Mouse (Mus musculus) kidney, embryonic 14.5 days (tissue): Measurements from ENCODE around the gene Eml5. TPM values are rescaled to one million over a fixed set of nuclear protein-coding genes. Genes with fewer than 3 reads are reported as not detected.

Experiments used
- ATAC-seq: fragments of 200-750 bp; cut with Nextera tagmentation; 2 replicates; pipeline ENCODE4 v1.8.0; 2017; ENCODE audit warnings: moderate number of reproducible peaks, mild to moderate bottlenecking, moderate TSS enrichment, moderate library complexity; ENCODE audit not compliant: low FRiP score, low TSS enrichment
- H3K27ac ChIP-seq: fragments of 300-500 bp; sonication (generic); 2 replicates; pipeline ENCODE4 v1.5.1; 2014; ENCODE audit warnings: low read depth, mild to moderate bottlenecking, low read length, moderate library complexity, mixed read lengths
- H3K27me3 ChIP-seq: fragments of 300-500 bp; sonication (generic); 2 replicates; pipeline ENCODE4 v1.6.1; 2014; ENCODE audit warnings: mild to moderate bottlenecking, low read length; ENCODE audit not compliant: control insufficient read depth, insufficient read depth
- H3K36me3 ChIP-seq: fragments of 300-500 bp; sonication (generic); 2 replicates; pipeline ENCODE4 v1.6.1; 2014; ENCODE audit warnings: low read length, mixed read lengths; ENCODE audit not compliant: control insufficient read depth, insufficient read depth
- H3K4me1 ChIP-seq: fragments of 300-500 bp; sonication (generic); 2 replicates; pipeline ENCODE4 v1.6.1; 2014; ENCODE audit warnings: low read length, mixed read lengths; ENCODE audit not compliant: control insufficient read depth, insufficient read depth
- H3K4me2 ChIP-seq: fragments of 300-500 bp; sonication (generic); replicated peaks from 2 replicates; pipeline ENCODE4 v1.6.1; 2014; ENCODE audit warnings: low read depth, mild to moderate bottlenecking, low read length
- H3K4me3 ChIP-seq: fragments of 300-500 bp; sonication (generic); 2 replicates; pipeline ENCODE4 v1.5.1; 2014; ENCODE audit warnings: mild to moderate bottlenecking, low read length
- H3K9ac ChIP-seq: fragments of 300-500 bp; sonication (generic); 2 replicates; pipeline ENCODE4 v1.6.1; 2014; ENCODE audit warnings: low read depth, mild to moderate bottlenecking, low read length, moderate library complexity
- H3K9me3 ChIP-seq: fragments of 300-500 bp; sonication (generic); 2 replicates; pipeline ENCODE4 v1.6.1; 2016; ENCODE audit warnings: low read length; ENCODE audit not compliant: control insufficient read depth
- WGBS: fragments of 180-500 bp; shearing (Covaris S2); extraction: QIAGEN DNeasy Blood & Tissue Kit; methylation state at CpG from one replicate; pipeline ENCODE4 v1.1.7; 2014; 5-methylcytosine and 5-hydroxymethylcytosine counted together
- polyA plus RNA-seq: library from polyadenylated mRNA; unstranded; fragments of >200 nt; fragmentation: Nextera tagmentation; extraction: Ambion mirVana; gene quantifications from 2 replicates; pipeline ENCODE4 v1.2.1, GENCODE M21; 2014

The Eml5 gene
- polyA plus RNA-seq, 1 experiment from 2014 or later, result 3.6 TPM

DNA sequence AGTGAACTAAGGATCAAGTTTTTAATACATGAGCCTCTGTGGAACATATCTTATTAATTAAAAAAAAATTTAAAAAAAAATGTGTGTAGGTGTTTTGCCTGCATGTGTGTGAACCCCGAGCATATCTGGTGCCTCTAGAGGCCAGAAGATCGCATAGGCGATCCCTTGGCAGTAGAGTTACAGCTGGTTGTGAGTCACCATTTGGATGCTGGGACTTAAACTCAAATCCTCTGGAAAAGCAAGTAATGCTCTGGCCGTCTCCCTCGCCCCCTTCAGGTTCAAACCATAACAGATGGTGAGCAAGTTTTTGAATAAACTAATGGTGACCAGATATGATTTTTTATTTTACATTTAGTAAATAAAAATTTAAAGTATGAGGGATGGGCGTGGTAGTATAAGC lies 143.6 kb downstream of the Eml5 start:
- H3K27me3 ChIP-seq, result no peaks in the 10 kb centered on the region
- no peak overlapping the region for H3K4me3 ChIP-seq
- 92% methylated on average over 6 of the region's 6 CpGs for WGBS
- H3K4me1 ChIP-seq, result no peaks in the 10 kb centered on the region
- H3K36me3 ChIP-seq, result peaks cover 80% of the 10 kb centered on the region
- ATAC-seq, result no peak
- H3K9me3 ChIP-seq, result no peaks in the 10 kb centered on the region
- H3K4me2 ChIP-seq, result no peak overlapping the region
- H3K27ac ChIP-seq, result no peak overlapping the region
- H3K9ac ChIP-seq, result no peak overlapping the region

DNA sequence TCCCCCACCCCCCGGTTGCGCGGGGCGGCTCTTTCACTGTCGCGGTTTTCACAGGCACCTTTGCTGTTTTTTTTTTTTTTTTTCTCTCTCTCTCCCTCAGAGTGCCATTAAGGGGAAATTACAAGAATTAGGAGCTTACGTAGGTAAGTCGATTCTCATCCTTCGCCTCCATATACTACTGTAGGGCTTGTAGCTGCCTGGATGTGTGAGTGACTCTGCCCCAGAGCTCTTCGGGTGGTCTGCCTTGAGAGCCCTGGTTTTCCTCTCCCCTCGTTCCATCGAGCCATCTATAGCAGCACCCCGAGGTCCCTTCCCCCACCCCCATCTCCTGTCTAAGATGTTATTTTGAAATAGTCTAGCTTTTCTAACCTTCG lies 153.9 kb downstream of the Eml5 start:
- Histone ChIP-seq H3K9me3 (no peaks in the 10 kb centered on the region), H3K4me1 (peaks cover 10% of the 10 kb centered on the region; the same call in 1 of the 2 replicates), H3K4me2 (peak overlapping the region; percentile 46), H3K9ac (peak overlapping the region; percentile 95), H3K27ac (peak overlapping the region; percentile 85), H3K36me3 (no peaks in the 10 kb centered on the region; the same call in 1 of the 2 replicates), H3K4me3 (peak overlapping the region; percentile 93), H3K27me3 (no peaks in the 10 kb centered on the region)
- ATAC-seq, result no peak
- under 1% methylated on average over 14 of the region's 14 CpGs for WGBS

DNA sequence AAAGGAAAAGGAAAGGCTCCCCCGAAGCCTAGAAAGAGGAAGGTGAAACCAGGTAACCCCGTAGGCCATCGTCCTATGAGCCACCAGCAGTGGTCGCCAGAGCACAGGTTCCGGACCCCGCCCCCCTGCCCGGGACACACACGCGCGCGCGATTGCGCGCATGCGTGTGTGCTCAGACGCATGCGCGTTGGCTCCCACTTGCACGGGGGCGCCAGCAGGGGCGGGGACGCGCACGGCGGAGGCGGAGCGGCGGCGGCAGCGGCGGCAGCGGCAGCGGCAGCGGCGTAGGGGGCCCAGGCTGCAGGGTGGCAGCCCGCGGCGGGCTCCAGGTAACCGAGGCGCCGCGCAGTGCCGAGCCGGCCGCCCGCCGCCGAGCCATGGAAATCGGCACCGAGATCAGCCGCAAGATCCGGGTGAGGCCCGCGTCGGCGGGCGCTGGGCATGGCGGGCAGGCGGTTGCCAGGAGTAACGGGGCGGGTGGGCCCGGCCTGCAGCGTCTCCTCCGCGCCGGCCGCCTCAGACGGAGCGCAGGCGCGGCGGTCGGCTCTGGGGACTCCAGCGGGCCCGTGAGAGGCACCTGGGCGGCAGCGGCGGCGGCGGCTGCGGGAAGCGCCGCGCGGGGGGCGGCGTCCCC lies 154.4 kb downstream of the Eml5 start, which contains the start of gene Zc3h14:
Gene Zc3h14, plus strand, starts transcription at position 219 of the 634 bp plus-strand sequence.
- H3K9me3 ChIP-seq, result no peaks in the 10 kb centered on the region
- H3K9ac ChIP-seq, result peak within 1 kb of the TSS; percentile 95
- WGBS, result under 1% methylated on average over 61 of the region's 87 CpGs
- H3K4me3 ChIP-seq, result peak within 1 kb of the TSS; percentile 93
- H3K4me1 ChIP-seq, result peaks cover 10% of the 10 kb centered on the region; the same call in 1 of the 2 replicates
- ATAC-seq, result peak; percentile 90
- H3K4me2 ChIP-seq, result peak within 1 kb of the TSS; percentile 46
- H3K27ac ChIP-seq, result peak within 1 kb of the TSS; percentile 85
- no peaks in the 10 kb centered on the region for H3K27me3 ChIP-seq
- no peaks in the 10 kb centered on the region; the same call in 1 of the 2 replicates for H3K36me3 ChIP-seq

DNA sequence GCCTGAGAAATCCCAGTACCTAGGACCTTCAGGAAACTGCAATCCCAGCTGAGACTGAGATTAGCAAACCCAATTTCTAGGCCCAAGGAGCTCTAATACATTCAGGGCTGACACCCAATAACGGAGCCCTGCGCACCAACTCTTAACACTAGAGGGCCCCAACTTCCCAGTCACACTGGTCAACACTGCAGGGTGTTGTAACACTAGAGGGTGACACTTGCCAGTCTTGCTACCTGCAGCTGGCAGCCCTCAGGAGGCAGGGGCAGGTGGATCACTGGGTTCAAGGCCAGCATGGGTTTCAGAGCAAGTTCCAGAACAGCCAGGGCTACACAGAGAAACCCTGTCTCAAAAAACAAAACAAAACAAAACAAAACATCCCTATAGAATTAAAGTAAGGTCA lies 155.2 kb downstream of the Eml5 start:
- H3K4me3 ChIP-seq, result no peak overlapping the region
- H3K4me2 ChIP-seq, result no peak overlapping the region
- no peak overlapping the region for H3K9ac ChIP-seq
- 32% methylated on average over 2 of the region's 2 CpGs for WGBS
- H3K27ac ChIP-seq, result no peak overlapping the region
- no peaks in the 10 kb centered on the region; the same call in 1 of the 2 replicates for H3K36me3 ChIP-seq
- H3K4me1 ChIP-seq, result peaks cover 10% of the 10 kb centered on the region; the same call in 1 of the 2 replicates
- no peaks in the 10 kb centered on the region for H3K27me3 ChIP-seq
- peak; percentile 75 for ATAC-seq
- H3K9me3 ChIP-seq, result no peaks in the 10 kb centered on the region

DNA sequence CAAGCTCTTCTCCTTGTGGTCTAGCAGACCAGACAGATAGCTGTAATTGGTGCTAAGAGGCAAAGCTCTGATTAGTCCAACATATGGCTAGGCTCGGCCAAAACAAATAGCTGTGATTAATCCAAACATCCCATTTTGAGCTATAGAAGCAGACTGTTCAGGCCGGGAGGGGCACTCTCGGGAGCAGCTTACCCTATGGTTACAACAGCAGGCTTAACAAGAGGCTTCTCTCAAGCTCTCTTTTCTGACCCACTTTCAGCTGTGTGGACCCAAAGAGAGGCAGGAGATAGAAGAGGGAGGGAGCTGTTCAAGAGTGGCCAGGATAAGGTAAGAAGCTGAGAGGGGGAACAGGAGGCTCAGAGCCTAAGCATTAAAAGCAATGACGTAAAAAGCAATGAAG lies 155.7 kb downstream of the Eml5 start:
- no peak overlapping the region for H3K4me3 ChIP-seq
- WGBS, result 60% methylated on average over 4 of the region's 4 CpGs
- no peak overlapping the region for H3K9ac ChIP-seq
- H3K4me2 ChIP-seq, result no peak overlapping the region
- H3K9me3 ChIP-seq, result no peaks in the 10 kb centered on the region
- H3K27me3 ChIP-seq, result no peaks in the 10 kb centered on the region
- no peak overlapping the region for H3K27ac ChIP-seq
- H3K36me3 ChIP-seq, result no peaks in the 10 kb centered on the region; the same call in 1 of the 2 replicates
- no peak for ATAC-seq
- H3K4me1 ChIP-seq, result peaks cover 10% of the 10 kb centered on the region; the same call in 1 of the 2 replicates

DNA sequence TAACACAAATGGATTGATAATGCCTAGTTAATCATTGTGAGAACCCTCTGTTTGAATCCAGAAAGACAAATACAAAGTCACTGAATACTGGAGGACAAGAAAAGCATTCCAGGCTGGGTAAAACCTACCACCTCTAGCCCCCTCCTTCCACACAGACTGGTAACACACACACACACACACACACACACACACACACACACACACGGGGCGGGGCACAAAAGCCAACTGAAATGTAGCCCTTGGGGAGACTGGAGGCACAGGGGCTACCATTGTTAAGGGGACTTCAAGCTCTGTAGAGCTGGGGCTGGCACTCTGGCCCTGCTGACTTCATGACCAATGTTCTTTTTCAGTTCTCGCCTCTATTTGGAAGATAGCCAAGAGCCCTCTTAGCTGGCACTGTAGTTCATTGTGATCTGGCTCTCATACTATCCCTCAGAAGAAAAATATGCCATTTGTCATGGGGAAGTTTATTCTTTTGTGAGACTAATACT lies 160.2 kb downstream of the Eml5 start:
- Histone ChIP-seq H3K9me3 (no peaks in the 10 kb centered on the region), H3K4me1 (peaks cover 4% of the 10 kb centered on the region; the same call in 1 of the 2 replicates), H3K4me3 (no peak overlapping the region), H3K27me3 (0 out of 2 replicates have a peak, but pooled peaks cover 3% of the 10 kb centered on the region), H3K27ac (no peak overlapping the region), H3K4me2 (no peak overlapping the region), H3K9ac (no peak overlapping the region), H3K36me3 (no peaks in the 10 kb centered on the region)
- no peak for ATAC-seq
- WGBS, result 60% methylated on average over 1 of the region's 3 CpGs

DNA sequence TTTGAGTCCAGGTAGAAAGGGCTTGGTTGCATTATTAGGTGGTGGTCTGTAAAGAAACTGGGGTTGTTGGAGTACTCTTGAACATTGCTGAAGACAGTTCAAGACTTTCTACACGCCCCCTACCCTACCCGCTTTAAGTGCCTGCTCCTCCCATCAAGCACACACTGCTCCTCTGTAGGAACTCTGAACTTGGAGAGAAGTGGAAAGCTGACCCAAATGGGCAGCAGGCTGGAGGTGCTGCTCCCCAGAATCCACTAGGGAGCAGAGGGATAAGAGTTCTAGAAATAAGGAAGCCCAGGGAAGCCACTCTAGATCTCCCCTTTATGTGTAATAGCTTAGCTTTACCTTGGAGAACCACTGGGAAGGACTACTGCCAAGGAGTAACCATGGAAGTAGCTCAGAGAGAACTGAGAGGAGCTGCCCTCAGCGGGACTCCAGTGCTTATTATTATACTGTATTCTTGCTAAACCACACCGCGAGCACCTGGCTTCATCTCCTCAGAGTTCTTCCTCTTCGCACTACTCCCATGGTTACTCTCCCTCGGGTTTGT lies 163.4 kb downstream of the Eml5 start:
- H3K27me3 ChIP-seq, result peaks cover 3% of the 10 kb centered on the region; the same call in 1 of the 2 replicates
- H3K9me3 ChIP-seq, result no peaks in the 10 kb centered on the region
- no peak overlapping the region for H3K27ac ChIP-seq
- peak; percentile 54 for ATAC-seq
- peak overlapping the region; percentile 84 for H3K9ac ChIP-seq
- peak overlapping the region; percentile 83 for H3K4me3 ChIP-seq
- 11% methylated on average over 7 of the region's 7 CpGs for WGBS
- no peaks in the 10 kb centered on the region for H3K36me3 ChIP-seq
- H3K4me2 ChIP-seq, result peak overlapping the region; percentile 84
- peaks cover 17% of the 10 kb centered on the region; the same call in 1 of the 2 replicates for H3K4me1 ChIP-seq

DNA sequence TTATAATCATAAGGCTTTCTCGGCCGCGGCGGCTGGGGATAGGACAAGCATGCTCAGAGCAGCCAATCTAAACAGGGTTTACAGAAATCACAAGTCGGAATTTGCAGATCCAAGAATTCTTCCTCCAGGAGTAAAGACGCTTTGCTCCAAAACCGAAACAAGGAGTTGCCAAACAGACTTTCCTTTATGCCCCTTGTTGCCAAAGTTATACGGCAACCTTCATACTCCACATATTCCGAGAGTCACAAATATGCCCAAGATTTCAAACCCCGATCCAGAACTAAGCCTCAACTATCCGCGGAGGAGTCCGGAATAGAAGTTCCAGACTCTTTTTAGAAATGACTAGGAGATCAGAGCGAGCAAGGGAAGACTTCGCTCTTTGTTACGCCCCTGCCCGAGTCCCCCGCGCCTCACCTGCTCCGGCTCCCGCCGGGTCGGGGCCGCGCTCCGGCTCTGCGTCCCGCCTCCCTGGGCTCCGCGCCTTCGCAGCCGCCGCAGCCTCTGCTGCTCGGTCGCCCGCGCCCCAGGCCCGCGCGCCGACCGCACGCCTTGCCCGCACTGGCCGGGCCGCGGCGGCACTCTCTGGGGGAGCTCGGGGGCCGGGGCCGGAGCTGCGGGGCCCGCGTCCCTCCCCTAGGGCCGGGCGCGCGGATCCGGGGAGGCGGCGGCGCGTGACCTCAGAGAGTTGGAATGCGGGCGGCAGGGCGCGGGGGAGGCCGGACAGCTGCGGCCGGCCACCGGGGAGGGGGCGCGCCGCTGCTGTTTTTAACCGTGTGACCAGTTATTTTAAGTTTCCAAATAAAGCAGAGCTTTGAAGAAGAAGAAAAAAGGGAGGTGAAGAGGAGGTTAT lies 164.1 kb downstream of the Eml5 start, which contains the start of gene Ptpn21:
Gene Ptpn21, minus strand, starts transcription at position 455 of the 850 bp plus-strand sequence.
- Histone ChIP-seq H3K9ac (peak within 1 kb of the TSS; percentile 84), H3K9me3 (no peaks in the 10 kb centered on the region), H3K36me3 (no peaks in the 10 kb centered on the region), H3K4me3 (peak within 1 kb of the TSS; percentile 83), H3K4me2 (peak within 1 kb of the TSS; percentile 84), H3K27me3 (peaks cover 3% of the 10 kb centered on the region; the same call in 1 of the 2 replicates), H3K27ac (peak within 1 kb of the TSS; percentile 82; the same call in 1 of the 2 replicates), H3K4me1 (peaks cover 17% of the 10 kb centered on the region; the same call in 1 of the 2 replicates)
- under 1% methylated on average over 71 of the region's 75 CpGs for WGBS
- ATAC-seq, result peak; percentile 63
